Mouse (Mus musculus) neural tube, embryonic 12.5 days (tissue): Measurements from ENCODE around the gene 1700011L22Rik. TPM values are rescaled to one million over a fixed set of nuclear protein-coding genes. Genes with fewer than 3 reads are reported as not detected.

ENCODE experiments used
- ATAC-seq: fragments of 200-750 bp; cut with Nextera tagmentation; 2 replicates; pipeline ENCODE4 v1.8.0; 2017; ENCODE audit warnings: low read depth, mild to moderate bottlenecking, moderate TSS enrichment, moderate library complexity; ENCODE audit not compliant: low FRiP score
- H3K27ac ChIP-seq: fragments of 300-500 bp; sonication (generic); 2 replicates; pipeline ENCODE4 v1.5.1; 2016
- H3K27me3 ChIP-seq: fragments of 300-500 bp; sonication (generic); replicated peaks from 2 replicates; pipeline ENCODE4 v1.6.1; 2016; ENCODE audit warnings: mild to moderate bottlenecking
- H3K36me3 ChIP-seq: fragments of 300-500 bp; sonication (generic); 2 replicates; pipeline ENCODE4 v1.6.1; 2016; ENCODE audit warnings: mild to moderate bottlenecking
- H3K4me1 ChIP-seq: fragments of 300-500 bp; sonication (generic); 2 replicates; pipeline ENCODE4 v1.6.1; 2016
- H3K4me2 ChIP-seq: fragments of 300-500 bp; sonication (generic); replicated peaks from 2 replicates; pipeline ENCODE4 v1.6.1; 2016; ENCODE audit warnings: mild to moderate bottlenecking
- H3K4me3 ChIP-seq: fragments of 300-500 bp; sonication (generic); 2 replicates; pipeline ENCODE4 v1.5.1; 2016
- H3K9ac ChIP-seq: fragments of 300-500 bp; sonication (generic); 2 replicates; pipeline ENCODE4 v1.6.1; 2016; ENCODE audit warnings: mild to moderate bottlenecking
- H3K9me3 ChIP-seq: fragments of 300-500 bp; sonication (generic); 2 replicates; pipeline ENCODE4 v1.6.1; 2016; ENCODE audit warnings: mild to moderate bottlenecking
- WGBS: fragments of 180-500 bp; shearing (Covaris S2); methylation state at CpG from one replicate; pipeline ENCODE4 v1.1.7; 2016; 5-methylcytosine and 5-hydroxymethylcytosine counted together
- polyA plus RNA-seq: library from polyadenylated mRNA; unstranded; fragments of >200 nt; fragmentation: Nextera tagmentation; extraction: Ambion mirVana; gene quantifications from 2 replicates; pipeline ENCODE4 v1.2.1, GENCODE M21; 2016

The 1700011L22Rik gene
- polyA plus RNA-seq, 1 experiment from 2014 or later: not detected

DNA sequence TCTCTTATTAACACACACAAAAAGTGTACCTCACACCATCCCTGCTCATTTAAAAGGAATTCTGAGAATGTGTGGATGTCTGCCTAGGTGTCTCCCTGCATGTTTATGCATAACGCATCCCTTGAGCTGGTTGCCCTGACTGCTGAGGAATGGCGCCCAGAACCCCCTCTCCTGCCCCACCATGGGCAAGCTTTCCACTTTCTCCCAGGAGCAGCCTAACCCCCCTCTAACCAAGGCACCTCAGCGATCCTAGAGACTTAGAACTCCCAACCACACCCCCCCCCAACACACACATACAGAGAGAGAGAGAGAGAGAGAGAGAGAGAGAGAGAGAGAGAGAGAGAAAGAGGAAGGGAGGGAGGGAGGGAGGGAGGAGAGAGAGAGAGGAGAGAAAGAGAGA, 40.2 kb downstream of the 1700011L22Rik start:
- H3K4me1 ChIP-seq: peaks cover 20% of the 10 kb centered on the region
- H3K4me2 ChIP-seq: no peak overlapping the region
- H3K9ac ChIP-seq: no peak overlapping the region
- no peak overlapping the region for H3K4me3 ChIP-seq
- H3K27ac ChIP-seq: no peak overlapping the region
- no peaks in the 10 kb centered on the region for H3K9me3 ChIP-seq
- 57% methylated on average over 3 of the region's 3 CpGs for WGBS
- ATAC-seq: no peak
- no peaks in the 10 kb centered on the region for H3K27me3 ChIP-seq
- H3K36me3 ChIP-seq: no peaks in the 10 kb centered on the region

DNA sequence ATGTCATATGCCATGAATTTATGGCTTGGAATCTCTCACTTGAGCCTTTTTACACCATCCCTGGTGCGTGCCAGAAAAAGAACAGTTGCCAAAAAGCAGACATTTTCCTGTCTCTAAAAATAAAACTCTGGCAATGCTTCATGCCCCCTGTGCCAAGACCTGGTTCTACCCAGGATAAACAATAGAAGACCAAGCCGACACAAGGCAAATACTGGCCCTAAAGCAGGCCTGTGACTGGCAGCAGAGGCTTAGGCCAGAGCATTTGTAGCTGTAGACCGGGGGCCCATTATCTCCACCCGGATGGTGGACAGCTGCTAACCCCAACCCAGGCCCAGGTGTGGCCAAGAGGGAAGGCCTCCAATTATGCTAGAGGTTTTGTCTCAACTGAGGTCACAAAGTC, 41.5 kb downstream of the 1700011L22Rik start:
- 89% methylated on average over 4 of the region's 4 CpGs for WGBS
- peaks cover 20% of the 10 kb centered on the region for H3K4me1 ChIP-seq
- no peaks in the 10 kb centered on the region for H3K9me3 ChIP-seq
- ATAC-seq: no peak
- no peak overlapping the region for H3K4me3 ChIP-seq
- no peak overlapping the region for H3K4me2 ChIP-seq
- H3K9ac ChIP-seq: no peak overlapping the region
- H3K36me3 ChIP-seq: no peaks in the 10 kb centered on the region
- no peak overlapping the region for H3K27ac ChIP-seq
- H3K27me3 ChIP-seq: no peaks in the 10 kb centered on the region

DNA sequence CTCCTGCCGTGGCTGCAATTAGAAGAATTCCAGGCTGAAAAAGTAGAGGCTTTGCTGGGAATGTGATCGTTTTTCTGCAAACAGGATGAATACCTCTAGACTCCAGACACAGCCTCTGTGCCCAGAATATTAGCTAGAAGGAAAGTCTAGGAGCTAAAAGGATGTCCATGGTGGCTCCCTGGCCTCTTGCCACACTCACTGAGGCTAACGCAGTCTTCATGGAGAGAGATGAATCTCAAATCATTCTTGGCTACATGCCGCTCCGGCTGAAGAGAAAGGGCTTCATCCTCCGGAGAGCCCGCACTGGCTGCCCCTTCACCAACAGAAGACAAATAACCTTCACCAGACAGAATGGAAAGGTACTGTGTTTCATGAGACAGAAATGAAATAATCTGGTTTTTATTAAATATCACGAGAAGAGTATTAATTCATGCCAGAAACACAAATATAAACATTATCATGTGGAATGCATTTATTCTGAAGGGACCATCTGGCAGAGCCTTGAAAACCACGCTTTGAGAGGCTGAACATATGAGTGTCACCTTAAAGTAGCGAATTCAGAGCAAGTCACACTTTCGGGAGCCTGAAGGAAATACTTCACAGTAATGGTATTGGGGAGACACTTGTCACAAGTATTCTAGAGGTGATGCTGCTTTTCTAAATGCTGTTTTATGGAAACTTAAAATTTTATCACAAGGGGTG, 46.8 kb downstream of the 1700011L22Rik start:
- H3K4me2 ChIP-seq: no peak overlapping the region
- peaks cover 3% of the 10 kb centered on the region for H3K36me3 ChIP-seq
- no peak for ATAC-seq
- peaks cover 2% of the 10 kb centered on the region; the same call in 1 of the 2 replicates for H3K4me1 ChIP-seq
- no peak overlapping the region for H3K4me3 ChIP-seq
- H3K9me3 ChIP-seq: no peaks in the 10 kb centered on the region
- no peak overlapping the region for H3K9ac ChIP-seq
- H3K27me3 ChIP-seq: no peaks in the 10 kb centered on the region
- 79% methylated on average over 11 of the region's 11 CpGs for WGBS
- no peak overlapping the region for H3K27ac ChIP-seq

DNA sequence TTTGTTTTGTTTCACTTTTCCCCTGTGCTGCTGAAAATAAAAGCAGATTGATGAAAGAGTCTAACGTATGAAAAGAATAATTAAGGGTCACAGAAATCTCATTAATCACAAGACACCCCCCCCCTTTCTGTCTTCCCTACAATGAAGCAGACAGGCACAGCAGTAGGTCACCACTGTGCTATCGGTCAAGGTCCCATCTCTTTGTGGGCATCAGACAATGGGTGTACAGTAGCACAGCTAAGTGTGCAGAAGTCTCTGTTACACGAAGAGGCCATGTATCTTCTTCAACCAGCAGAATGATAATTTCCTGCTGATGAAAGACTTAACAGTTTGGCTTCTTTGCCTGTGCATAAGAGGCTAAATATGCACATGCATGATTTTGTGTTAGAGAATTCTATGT, 49.7 kb downstream of the 1700011L22Rik start:
- Histone ChIP-seq H3K4me3 (no peak overlapping the region), H3K27ac (no peak overlapping the region), H3K4me1 (peaks cover 2% of the 10 kb centered on the region; the same call in 1 of the 2 replicates)

GRCm38 (mm10) chr8:79196481-79196880, 51.9 kb downstream of the 1700011L22Rik start:
- 83% methylated on average over 4 of the region's 4 CpGs for WGBS
- Histone ChIP-seq H3K27ac (no peak overlapping the region), H3K9ac (no peak overlapping the region), H3K4me2 (no peak overlapping the region), H3K9me3 (no peaks in the 10 kb centered on the region), H3K27me3 (no peaks in the 10 kb centered on the region), H3K4me1 (peaks cover 2% of the 10 kb centered on the region; the same call in 1 of the 2 replicates), H3K4me3 (no peak overlapping the region), H3K36me3 (peaks cover 9% of the 10 kb centered on the region)
- no peak for ATAC-seq

More for the DNA sequence above, 49.7 kb downstream of the 1700011L22Rik start:
- no peak overlapping the region for H3K4me2 ChIP-seq
- no peak overlapping the region for H3K9ac ChIP-seq
- no peaks in the 10 kb centered on the region for H3K9me3 ChIP-seq
- WGBS: 33% methylated on average over 3 of the region's 3 CpGs
- no peaks in the 10 kb centered on the region for H3K27me3 ChIP-seq
- H3K36me3 ChIP-seq: peaks cover 3% of the 10 kb centered on the region
- ATAC-seq: no peak

- Histone ChIP-seq H3K27ac (no peak overlapping the region), H3K36me3 (peaks cover 61% of the 10 kb centered on the region), H3K4me1 (no peaks in the 10 kb centered on the region), H3K4me3 (no peak overlapping the region), H3K9ac (no peak overlapping the region), H3K4me2 (no peak overlapping the region), H3K27me3 (no peaks in the 10 kb centered on the region), H3K9me3 (no peaks in the 10 kb centered on the region)
- WGBS: 93% methylated on average over 10 of the region's 10 CpGs
- no peak for ATAC-seq
These were observed 58.3 kb downstream of the 1700011L22Rik start for GRCm38 (mm10) chr8:79190071-79190470.

DNA sequence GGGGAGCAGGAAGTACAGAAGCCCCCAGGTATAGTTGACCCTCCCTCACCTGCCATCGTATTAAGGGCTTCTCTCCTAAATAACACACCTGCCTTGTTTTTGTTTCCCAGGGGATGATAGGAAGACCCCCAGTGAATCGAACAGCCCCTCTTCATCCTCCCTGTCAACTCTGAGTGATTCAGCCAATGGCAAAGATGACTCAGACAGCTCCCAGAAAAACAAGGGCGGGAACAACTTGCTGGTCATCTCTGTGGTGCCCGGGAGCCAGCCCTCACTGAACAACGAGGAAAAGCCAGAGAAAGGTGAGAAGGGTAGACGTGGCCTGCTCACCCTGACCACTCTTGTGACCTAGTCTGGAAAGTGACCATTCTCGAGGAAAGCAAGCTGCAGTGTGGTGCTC, 62.9 kb downstream of the 1700011L22Rik start:
- Histone ChIP-seq H3K36me3 (peaks cover 81% of the 10 kb centered on the region), H3K4me3 (no peak overlapping the region), H3K9ac (no peak overlapping the region), H3K9me3 (no peaks in the 10 kb centered on the region), H3K4me2 (no peak overlapping the region), H3K4me1 (no peaks in the 10 kb centered on the region), H3K27ac (no peak overlapping the region), H3K27me3 (no peaks in the 10 kb centered on the region)
- no peak for ATAC-seq
- WGBS: 87% methylated on average over 7 of the region's 7 CpGs

DNA sequence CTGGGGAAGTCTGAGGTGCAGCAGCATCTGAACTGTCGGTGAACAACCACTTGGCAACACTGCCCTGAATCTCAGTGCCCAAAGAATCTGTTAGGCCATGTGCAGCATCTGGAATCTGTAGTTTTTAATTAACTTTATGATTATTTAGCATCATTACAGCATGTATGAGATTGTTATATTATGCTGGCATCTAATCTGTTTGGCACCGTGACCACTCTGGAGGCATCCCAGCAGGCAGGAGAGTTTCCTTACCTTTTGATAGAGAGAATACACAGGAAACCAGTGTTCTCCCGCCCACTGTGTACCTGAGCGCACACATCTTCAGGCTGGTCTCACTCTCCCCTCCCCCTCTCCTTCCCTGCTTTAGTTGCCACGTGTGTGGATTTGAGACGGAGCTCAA, 68.7 kb downstream of the 1700011L22Rik start:
- no peaks in the 10 kb centered on the region for H3K4me1 ChIP-seq
- H3K4me2 ChIP-seq: no peak overlapping the region
- H3K9ac ChIP-seq: no peak overlapping the region
- WGBS: 90% methylated on average over 6 of the region's 6 CpGs
- no peak overlapping the region for H3K4me3 ChIP-seq
- H3K9me3 ChIP-seq: no peaks in the 10 kb centered on the region
- H3K27ac ChIP-seq: no peak overlapping the region
- no peaks in the 10 kb centered on the region for H3K27me3 ChIP-seq
- 0 out of 2 replicates have a peak, but pooled peaks have one; percentile 33 for ATAC-seq
- peaks cover 58% of the 10 kb centered on the region for H3K36me3 ChIP-seq

DNA sequence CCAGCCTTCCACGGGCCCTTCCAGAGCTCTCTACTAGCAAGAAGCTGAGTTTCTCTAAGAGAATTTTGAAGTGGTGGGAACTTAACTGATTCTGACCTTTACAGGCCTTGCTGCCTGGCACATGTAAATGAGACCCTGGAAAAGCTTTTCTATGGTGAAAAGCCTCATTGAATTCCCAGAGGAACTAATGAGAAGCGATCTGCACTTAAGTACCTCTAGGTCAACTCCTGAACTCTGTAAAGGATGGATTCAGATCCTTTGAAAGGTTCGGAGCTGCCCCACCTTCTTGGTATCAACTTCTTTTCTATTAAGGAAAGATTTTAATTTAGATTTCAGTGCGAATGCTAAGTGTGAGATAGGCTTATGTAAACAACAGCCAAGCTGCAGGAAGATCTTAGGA, 72.4 kb downstream of the 1700011L22Rik start:
- H3K36me3 ChIP-seq: peaks cover 29% of the 10 kb centered on the region
- no peak overlapping the region for H3K4me3 ChIP-seq
- no peak overlapping the region for H3K4me2 ChIP-seq
- no peak overlapping the region for H3K9ac ChIP-seq
- no peak overlapping the region for H3K27ac ChIP-seq
- H3K9me3 ChIP-seq: no peaks in the 10 kb centered on the region
- peaks cover 9% of the 10 kb centered on the region; the same call in 1 of the 2 replicates for H3K4me1 ChIP-seq
- ATAC-seq: no peak
- no peaks in the 10 kb centered on the region for H3K27me3 ChIP-seq
- WGBS: 74% methylated on average over 4 of the region's 4 CpGs

DNA sequence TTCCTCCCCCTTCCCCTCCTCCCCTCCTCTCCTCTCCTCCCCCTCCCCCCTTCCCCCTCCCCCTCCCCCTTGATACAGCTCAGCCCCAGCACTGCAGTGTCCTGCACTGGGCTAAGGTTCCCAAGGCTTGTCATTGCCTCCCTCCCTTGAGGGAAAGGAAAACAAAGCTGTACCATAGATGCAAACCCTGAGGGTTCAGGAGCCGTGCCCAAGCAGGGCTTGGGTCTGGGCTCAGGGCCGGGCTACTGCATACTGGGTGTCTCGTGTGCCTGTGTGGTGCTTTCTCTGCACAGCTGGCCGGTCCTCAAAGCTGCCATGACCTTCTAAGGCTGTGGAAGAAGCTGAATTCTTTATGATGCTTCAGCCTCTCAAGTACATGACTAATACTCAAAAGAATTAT, 74.8 kb downstream of the 1700011L22Rik start:
- ATAC-seq: no peak
- H3K4me1 ChIP-seq: peaks cover 9% of the 10 kb centered on the region; the same call in 1 of the 2 replicates
- H3K27me3 ChIP-seq: no peaks in the 10 kb centered on the region
- H3K36me3 ChIP-seq: peaks cover 6% of the 10 kb centered on the region; the same call in 1 of the 2 replicates
- H3K4me2 ChIP-seq: no peak overlapping the region
- WGBS: 64% methylated on average over 4 of the region's 4 CpGs
- no peak overlapping the region for H3K4me3 ChIP-seq
- H3K27ac ChIP-seq: no peak overlapping the region
- H3K9me3 ChIP-seq: no peaks in the 10 kb centered on the region
- H3K9ac ChIP-seq: no peak overlapping the region

DNA sequence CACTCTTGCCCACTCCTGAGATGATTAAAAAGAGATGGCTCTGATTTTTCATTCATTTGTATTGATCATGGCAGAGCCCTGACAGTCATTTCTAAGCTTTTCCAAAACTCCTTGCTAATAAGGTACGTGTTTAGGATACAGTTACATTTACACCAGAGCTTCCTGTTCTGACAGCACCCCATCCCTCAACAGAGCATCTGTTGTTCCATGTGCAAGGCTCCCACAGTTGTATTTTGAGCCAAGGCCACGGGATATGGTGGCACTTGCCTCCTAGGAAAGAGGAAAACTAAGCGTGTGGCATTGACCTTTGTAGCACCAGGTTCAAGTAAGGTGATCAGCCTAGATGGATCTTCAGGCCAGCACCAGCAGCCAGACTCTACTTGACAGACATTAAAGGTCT, 83.1 kb downstream of the 1700011L22Rik start:
- Histone ChIP-seq H3K27ac (no peak overlapping the region), H3K4me2 (no peak overlapping the region), H3K4me1 (no peaks in the 10 kb centered on the region), H3K36me3 (no peaks in the 10 kb centered on the region; the same call in 1 of the 2 replicates), H3K27me3 (no peaks in the 10 kb centered on the region), H3K9ac (no peak overlapping the region), H3K4me3 (no peak overlapping the region), H3K9me3 (no peaks in the 10 kb centered on the region)
- no peak for ATAC-seq
- WGBS: 93% methylated on average over 3 of the region's 3 CpGs

DNA sequence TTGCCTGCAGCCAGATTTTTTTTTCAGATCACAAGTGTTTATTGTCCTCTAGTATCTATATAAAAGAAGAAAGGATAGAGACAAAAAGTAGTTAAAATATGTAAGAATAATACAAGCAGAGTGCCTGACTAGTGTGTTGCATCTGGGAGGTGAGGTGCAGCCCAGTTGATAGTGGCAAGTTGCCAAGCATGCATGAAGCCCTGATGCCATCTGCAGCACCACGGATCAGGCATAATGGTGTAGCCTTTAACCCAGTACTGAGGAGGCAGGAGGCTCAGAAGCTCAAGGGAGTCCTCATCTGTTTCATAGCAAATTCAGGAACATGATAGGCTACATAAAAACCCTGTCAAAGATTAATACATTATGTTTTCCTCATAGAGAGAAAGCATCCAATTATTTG, 84.0 kb downstream of the 1700011L22Rik start:
- Histone ChIP-seq H3K36me3 (peaks cover under 1% of the 10 kb centered on the region; the same call in 1 of the 2 replicates), H3K27me3 (no peaks in the 10 kb centered on the region), H3K9ac (no peak overlapping the region), H3K4me1 (no peaks in the 10 kb centered on the region), H3K4me3 (no peak overlapping the region), H3K27ac (no peak overlapping the region), H3K9me3 (no peaks in the 10 kb centered on the region), H3K4me2 (no peak overlapping the region)
- no peak for ATAC-seq
- WGBS: 58% methylated on average over 1 of the region's 1 CpGs
